Mouse (Mus musculus) urinary bladder, postnatal 14 days (tissue): ENCODE data around the gene Shisal2b.
A peak's percentile ranks its signal among the peaks of the same experiment; 100 is the strongest.
"Not testable (repeated sequence)": the region's sequence is repeated elsewhere in the genome, so short reads cannot be mapped to it uniquely, and the experiment has no call there.

Source experiments
- DNase-seq: peaks from one replicate; pipeline ENCODE4 v3.0.0; 2021; ENCODE audit warnings: low spot score

Gene Shisal2b

GRCm38 (mm10) chr13:104863127-104863979, at the start of gene Shisal2b:
Gene Shisal2b, minus strand, starts transcription at chr13:104863893.
- peak; percentile 7 for DNase-seq

GRCm38 (mm10) chr13:104911626-104912025, 47.9 kb upstream of the Shisal2b start:
- not testable (repeated sequence) for DNase-seq

- not testable (repeated sequence) for DNase-seq
Measured at GRCm38 (mm10) chr13:104911006-104911405, 47.3 kb upstream of the Shisal2b start.

- no peak for DNase-seq
Measured at GRCm38 (mm10) chr13:104908691-104909090, 45.0 kb upstream of the Shisal2b start.

GRCm38 (mm10) chr13:104894771-104895170, 31.1 kb upstream of the Shisal2b start:
- no peak for DNase-seq

GRCm38 (mm10) chr13:104892337-104892736, 28.6 kb upstream of the Shisal2b start:
- no peak for DNase-seq

- no peak for DNase-seq
Measured at GRCm38 (mm10) chr13:104886308-104887032, 22.8 kb upstream of the Shisal2b start.

- no peak for DNase-seq
Measured at GRCm38 (mm10) chr13:104883566-104884249, 20.0 kb upstream of the Shisal2b start.

- no peak for DNase-seq
Measured at GRCm38 (mm10) chr13:104878508-104878907, 14.8 kb upstream of the Shisal2b start.

- no peak for DNase-seq
Measured at GRCm38 (mm10) chr13:104869907-104870306, 6.2 kb upstream of the Shisal2b start.

- no peak for DNase-seq
Measured at GRCm38 (mm10) chr13:104866726-104867125, 3.0 kb upstream of the Shisal2b start.

GRCm38 (mm10) chr13:104853645-104854044, 10.0 kb downstream of the Shisal2b start:
- no peak for DNase-seq

- no peak for DNase-seq
Measured at GRCm38 (mm10) chr13:104843295-104844089, 20.2 kb downstream of the Shisal2b start.

GRCm38 (mm10) chr13:104841937-104842336, 21.8 kb downstream of the Shisal2b start:
- DNase-seq, result no peak

GRCm38 (mm10) chr13:104837628-104838027, 26.1 kb downstream of the Shisal2b start:
- no peak for DNase-seq

GRCm38 (mm10) chr13:104832811-104833210, 30.9 kb downstream of the Shisal2b start:
- DNase-seq, result no peak

GRCm38 (mm10) chr13:104825470-104825869, 38.2 kb downstream of the Shisal2b start:
- no peak for DNase-seq

GRCm38 (mm10) chr13:104822411-104822838, 41.3 kb downstream of the Shisal2b start:
- DNase-seq, result no peak

GRCm38 (mm10) chr13:104821908-104822307, 41.8 kb downstream of the Shisal2b start:
- DNase-seq, result no peak

- no peak for DNase-seq
Measured at GRCm38 (mm10) chr13:104821192-104821591, 42.5 kb downstream of the Shisal2b start.

- DNase-seq, result no peak
Measured at GRCm38 (mm10) chr13:104817696-104818095, 46.0 kb downstream of the Shisal2b start.
